Mouse (Mus musculus) CH12.LX (cell line): Measurements from ENCODE around the gene Taf4. TPM values are rescaled to one million over a fixed set of nuclear protein-coding genes. Genes with fewer than 3 reads are reported as not detected.

Experiments used
- DNase-seq: peaks from one replicate; pipeline ENCODE4 v3.0.0-alpha.2; 2013; ENCODE audit errors: extremely low read depth
- H3K27ac ChIP-seq: 2 replicates; pipeline ENCODE4 v1.5.1; 2012; ENCODE audit warnings: low read depth, mild to moderate bottlenecking, control low read depth, moderate library complexity; ENCODE audit not compliant: insufficient read depth
- H3K27me3 ChIP-seq: replicated peaks from 2 replicates; pipeline ENCODE3; 2012; ENCODE audit warnings: inconsistent platforms
- H3K36me3 ChIP-seq, 2 experiments: replicated peaks in 1 of 2; 2 replicates each; pipeline versions ENCODE3 to v1.6.1; 2012; ENCODE audit warnings: inconsistent platforms in 1 of 2, low read length in 1 of 2, mild to moderate bottlenecking in 1 of 2, mixed read lengths in 1 of 2, moderate library complexity in 1 of 2; ENCODE audit not compliant: control insufficient read depth in 1 of 2, insufficient read depth in 1 of 2
- H3K4me1 ChIP-seq, 2 experiments: 2 replicates each; pipeline ENCODE4 v1.6.1; 2012; ENCODE audit warnings: inconsistent platforms in 1 of 2, moderate library complexity in 1 of 2; ENCODE audit not compliant: insufficient read depth in 2 of 2, control insufficient read depth in 1 of 2
- H3K4me2 ChIP-seq: 2 replicates; pipeline ENCODE4 v1.6.1; 2012; ENCODE audit warnings: low read depth, mild to moderate bottlenecking, control low read depth; ENCODE audit not compliant: poor library complexity, insufficient read depth, severe bottlenecking
- H3K4me3 ChIP-seq, 3 experiments: fragments of 150-350 bp in 1 of 3; sonication (generic) in 1 of 3; replicated peaks in 1 of 3; 2 replicates each; pipeline versions ENCODE3 to v1.5.1; 2011 to 2012; ENCODE audit warnings: low read depth in 2 of 3, low read length in 2 of 3, mild to moderate bottlenecking in 2 of 3, moderate library complexity in 2 of 3, control low read depth in 1 of 3, improper control_type of control experiment in 1 of 3, inconsistent platforms in 1 of 3, mixed read lengths in 1 of 3; ENCODE audit not compliant: poor library complexity in 1 of 3
- H3K79me2 ChIP-seq: replicated peaks from 2 replicates; pipeline ENCODE4 v1.6.1; 2012; ENCODE audit warnings: mild to moderate bottlenecking, moderate library complexity; ENCODE audit not compliant: control insufficient read depth, poor library complexity, insufficient read depth, severe bottlenecking; ENCODE audit errors: extremely low read depth
- H3K9ac ChIP-seq: 2 replicates; pipeline ENCODE4 v1.6.1; 2012; ENCODE audit warnings: low read depth, mild to moderate bottlenecking, control low read depth, moderate library complexity; ENCODE audit not compliant: insufficient read depth
- H3K9me3 ChIP-seq: replicated peaks from 2 replicates; pipeline ENCODE3; 2012; ENCODE audit warnings: low read length, inconsistent platforms, mixed read lengths
- CHD2 ChIP-seq: IDR thresholded peaks from 2 replicates; pipeline ENCODE4 v1.6.1; 2011; ENCODE audit warnings: low read length, improper control_type of control experiment
- CTCF ChIP-seq, 2 experiments: IDR thresholded peaks in 1 of 2; conservative IDR thresholded peaks in 1 of 2; 2 replicates each; pipeline ENCODE4 v1.5.1; 2011 to 2012; ENCODE audit warnings: low read depth in 2 of 2, low read length in 2 of 2, improper control_type of control experiment in 1 of 2, inconsistent platforms in 1 of 2, mild to moderate bottlenecking in 1 of 2, moderate library complexity in 1 of 2
- E2F4 ChIP-seq: IDR thresholded peaks from 2 replicates; pipeline ENCODE4 v1.6.1; 2011; ENCODE audit warnings: low read depth, low read length, improper control_type of control experiment; ENCODE audit not compliant: insufficient replicate concordance
- ELF1 ChIP-seq: IDR thresholded peaks from 2 replicates; pipeline ENCODE4 v1.6.1; 2014; ENCODE audit warnings: low read depth, mild to moderate bottlenecking, inconsistent platforms, low read length, improper control_type of control experiment
- GABPA ChIP-seq: IDR thresholded peaks from 2 replicates; pipeline ENCODE4 v1.6.1; 2012; ENCODE audit warnings: low read depth, low read length, improper control_type of control experiment, inconsistent platforms; ENCODE audit not compliant: insufficient replicate concordance
- JUN ChIP-seq: IDR thresholded peaks from 2 replicates; pipeline ENCODE4 v1.6.1; 2011; ENCODE audit warnings: low read depth, mild to moderate bottlenecking, low read length, improper control_type of control experiment, moderate library complexity; ENCODE audit not compliant: insufficient read depth
- KAT2A ChIP-seq: IDR thresholded peaks from 2 replicates; pipeline ENCODE4 v1.6.1; 2012; ENCODE audit warnings: low read length, improper control_type of control experiment, inconsistent platforms; ENCODE audit not compliant: insufficient replicate concordance
- MAX ChIP-seq: IDR thresholded peaks from 2 replicates; pipeline ENCODE4 v1.6.1; 2011; ENCODE audit warnings: low read length, improper control_type of control experiment
- MAZ ChIP-seq: IDR thresholded peaks from 2 replicates; pipeline ENCODE4 v1.6.1; 2012; ENCODE audit warnings: low read depth, mild to moderate bottlenecking, inconsistent platforms, low read length, improper control_type of control experiment, moderate library complexity
- MEF2A ChIP-seq: IDR thresholded peaks from 2 replicates; pipeline ENCODE4 v1.6.1; 2014; ENCODE audit warnings: low read depth, mild to moderate bottlenecking, inconsistent platforms, low read length, improper control_type of control experiment, borderline replicate concordance
- MXI1 ChIP-seq: IDR thresholded peaks from 2 replicates; pipeline ENCODE4 v1.6.1; 2011; ENCODE audit warnings: mild to moderate bottlenecking, low read depth, low read length, improper control_type of control experiment
- NRF1 ChIP-seq: IDR thresholded peaks from 2 replicates; pipeline ENCODE4 v1.6.1; 2014; ENCODE audit warnings: low read depth, mild to moderate bottlenecking, inconsistent platforms, low read length, improper control_type of control experiment, moderate library complexity
- POLR2A ChIP-seq: IDR thresholded peaks from 2 replicates; pipeline ENCODE4 v1.6.1; 2011; ENCODE audit warnings: low read depth, mild to moderate bottlenecking, improper control_type of control experiment, low read length
- POLR2AphosphoS2 ChIP-seq: IDR thresholded peaks from 2 replicates; pipeline ENCODE4 v1.6.1; 2011; ENCODE audit warnings: low read depth, low read length, improper control_type of control experiment
- RCOR1 ChIP-seq: conservative IDR thresholded peaks from 2 replicates; pipeline ENCODE4 v1.6.1; 2012; ENCODE audit warnings: low read depth, mild to moderate bottlenecking, inconsistent platforms, low read length, improper control_type of control experiment
- TBP ChIP-seq: conservative IDR thresholded peaks from 2 replicates; pipeline ENCODE4 v1.6.1; 2011; ENCODE audit warnings: low read depth, low read length, improper control_type of control experiment
- UBTF ChIP-seq: IDR thresholded peaks from 2 replicates; pipeline ENCODE4 v1.6.1; 2012; ENCODE audit warnings: low read depth, mild to moderate bottlenecking, inconsistent platforms, low read length, improper control_type of control experiment, moderate library complexity
- ZC3H11A ChIP-seq: IDR thresholded peaks from 2 replicates; pipeline ENCODE4 v1.6.1; 2012; ENCODE audit warnings: low read depth, mild to moderate bottlenecking, inconsistent platforms, low read length, improper control_type of control experiment
- dilution Hi-C: fragments of 300-500 bp; cut with MboI; formaldehyde crosslinking; loops from 2 replicates; pipeline ENCODE4 v1.14.3; 2020; ENCODE audit warnings: low sequenced_read_pairs; ENCODE audit not compliant: extremely low pct_unique_long_range_greater_than_20kb, extremely low pct_ligation_motif_present
- in situ Hi-C: fragments of 300-500 bp; cut with MboI; formaldehyde crosslinking; loops from 3 replicates; pipeline ENCODE4 v1.14.3; 2019; ENCODE audit warnings: low sequenced_read_pairs, low pct_ligation_motif_present, low pct_unique_long_range_greater_than_20kb, mixed read lengths
- polyA plus RNA-seq: library from polyadenylated mRNA; unstranded; fragments of >175 nt; gene quantifications from 2 replicates; pipeline ENCODE4 v1.2.1, GENCODE M21; 2012; ENCODE audit warnings: low read depth; ENCODE audit not compliant: insufficient read length
- total RNA-seq, 2 experiments: library from RNA; depleted of rRNA; stranded (reverse); fragments of 300-350 nt in 1 of 2; fragments of >200 nt in 1 of 2; gene quantifications; 2 replicates each; pipeline ENCODE4 v1.2.3; 2012 to 2014

Gene Taf4
- total and polyA plus RNA-seq, 3 experiments: 3.0 to 14.5 (median 5.5) TPM

DNA sequence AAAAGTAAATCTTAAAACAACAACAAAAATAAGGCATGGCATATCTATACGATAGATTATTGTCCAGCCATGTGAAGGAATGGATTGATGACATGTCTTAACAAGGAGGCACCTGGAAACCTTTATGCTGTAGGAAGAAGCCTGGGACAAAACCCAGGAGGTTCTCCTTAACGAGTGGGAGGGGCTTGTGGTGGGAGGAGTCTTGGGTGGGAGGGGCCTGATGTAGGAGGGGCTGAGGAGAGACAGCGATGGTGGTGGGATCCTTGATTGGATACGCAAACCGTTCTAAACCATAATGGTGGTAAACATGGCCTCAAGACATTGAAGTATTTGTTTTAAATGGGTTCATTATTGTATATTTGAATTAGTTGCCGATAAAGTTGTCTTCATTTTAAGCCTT, 34.9 kb upstream of the Taf4 start:
- in situ Hi-C loops: no loop called here

DNA sequence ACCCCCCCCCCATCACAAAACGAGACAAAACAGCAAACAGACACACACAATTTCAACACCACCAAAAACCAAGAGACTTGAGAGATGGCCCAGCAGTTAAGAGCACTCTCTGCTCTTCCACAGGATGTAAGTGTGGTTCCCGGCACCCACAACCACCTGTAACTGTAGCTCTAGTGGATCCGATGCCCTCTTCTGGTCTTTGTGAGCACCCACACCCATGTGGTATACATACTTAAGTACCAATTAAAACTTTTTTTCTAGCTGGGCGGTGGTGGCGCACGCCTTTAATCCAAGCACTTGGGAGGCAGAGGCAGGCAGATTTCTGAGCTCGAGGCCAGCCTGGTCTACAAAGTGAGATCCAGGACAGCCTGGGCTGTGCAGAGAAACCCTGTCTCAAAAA, 34.2 kb upstream of the Taf4 start:
- in situ Hi-C loops: no loop called here
- no peaks in the 10 kb centered on the region for H3K36me3 ChIP-seq
- TF ChIP-seq CTCF (conservative IDR thresholded peaks at IDR 0.05 in 1 of 2, IDR thresholded peaks at IDR 0.05 in 1 of 2; ENCODE audit: low read depth in 2 of 2, low read length in 2 of 2) (no peak), TBP (no peak), CHD2 (no peak), MAZ (no peak), MXI1 (no peak), POLR2AphosphoS2 (no peak), ELF1 (no peak), ZC3H11A (no peak), E2F4 (no peak), UBTF (no peak), NRF1 (no peak), GABPA (no peak), MAX (no peak), MEF2A (no peak)
- H3K27me3 ChIP-seq: peaks cover 57% of the 10 kb centered on the region
- H3K4me1 ChIP-seq: no peaks in the 10 kb centered on the region
- DNase-seq: no peak
- no peak overlapping the region for H3K27ac ChIP-seq
- no peak overlapping the region for H3K4me2 ChIP-seq
- no peak overlapping the region for H3K4me3 ChIP-seq
- no peaks in the 10 kb centered on the region for H3K79me2 ChIP-seq
- H3K9me3 ChIP-seq: peaks cover 25% of the 10 kb centered on the region
- H3K9ac ChIP-seq: no peak overlapping the region
- dilution Hi-C loops: no loop called here

More for the DNA sequence above, 34.9 kb upstream of the Taf4 start:
- no peak for DNase-seq
- H3K4me2 ChIP-seq: no peak overlapping the region
- no peaks in the 10 kb centered on the region for H3K36me3 ChIP-seq
- no peak overlapping the region for H3K27ac ChIP-seq
- H3K27me3 ChIP-seq: peaks cover 54% of the 10 kb centered on the region
- H3K79me2 ChIP-seq: no peaks in the 10 kb centered on the region
- no peaks in the 10 kb centered on the region for H3K4me1 ChIP-seq
- no peak overlapping the region for H3K9ac ChIP-seq
- TF ChIP-seq JUN: no peak
- no peak for TF ChIP-seq KAT2A
- TF ChIP-seq POLR2A: no peak
- no peak for TF ChIP-seq GABPA
- TF ChIP-seq RCOR1: no peak
- H3K4me3 ChIP-seq: no peak overlapping the region
- peaks cover 25% of the 10 kb centered on the region for H3K9me3 ChIP-seq
- dilution Hi-C loops: no loop called here
